Mouse (Mus musculus): ENCODE measurements around the gene Slit3. TPM values are rescaled to one million over a fixed set of nuclear protein-coding genes. Genes with fewer than 3 reads are reported as not detected.

Slit3 gene
- polyA plus RNA-seq, 1 experiment: 6.4 TPM

DNA sequence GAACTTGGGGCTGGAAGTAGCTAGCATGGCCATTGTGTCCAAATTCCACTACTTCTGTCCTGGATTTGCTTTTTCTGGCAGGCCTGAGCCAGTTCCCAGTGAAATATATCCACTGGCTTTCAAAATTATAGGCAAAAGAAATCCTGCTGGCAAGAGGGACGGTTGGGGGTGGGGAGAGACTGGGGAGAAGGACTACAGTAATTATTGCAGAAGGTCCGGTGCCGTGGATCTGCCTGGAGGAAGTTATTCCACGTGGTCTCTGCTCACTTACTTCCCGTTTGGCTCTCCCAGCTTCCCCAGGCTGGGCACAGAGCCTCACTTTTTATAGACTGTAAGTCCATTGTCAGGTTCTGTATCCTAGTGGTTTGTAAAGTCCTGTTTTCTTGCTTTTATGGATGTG is 176.3 kb downstream of the Slit3 start:
- no peak for TF ChIP-seq CTCF (IDR thresholded peaks at IDR 0.05; ENCODE audit: borderline replicate concordance, control insufficient read depth, extremely low read depth, insufficient read depth, low read length, poor library complexity)
- TF ChIP-seq POLR2A (IDR thresholded peaks at IDR 0.05; ENCODE audit: control insufficient read depth, extremely low read depth, insufficient read depth, low read length, poor library complexity): no peak
- no peak for DNase-seq
- no peaks in the 10 kb centered on the region for H3K27me3 ChIP-seq (ENCODE audit: control insufficient read depth, insufficient read depth, low read length)
- no peak overlapping the region for H3K27ac ChIP-seq (ENCODE audit: control insufficient read depth, insufficient read depth, low read length)
- H3K36me3 ChIP-seq (ENCODE audit: control insufficient read depth, insufficient read depth, low read length): no peaks in the 10 kb centered on the region
- 23% methylated on average over 5 of the region's 5 CpGs for WGBS
- H3K4me3 ChIP-seq (ENCODE audit: control insufficient read depth, insufficient read depth, low read length): no peak overlapping the region
- H3K4me1 ChIP-seq (replicated peaks; ENCODE audit: control insufficient read depth, insufficient read depth, low read length): no peaks in the 10 kb centered on the region

DNA sequence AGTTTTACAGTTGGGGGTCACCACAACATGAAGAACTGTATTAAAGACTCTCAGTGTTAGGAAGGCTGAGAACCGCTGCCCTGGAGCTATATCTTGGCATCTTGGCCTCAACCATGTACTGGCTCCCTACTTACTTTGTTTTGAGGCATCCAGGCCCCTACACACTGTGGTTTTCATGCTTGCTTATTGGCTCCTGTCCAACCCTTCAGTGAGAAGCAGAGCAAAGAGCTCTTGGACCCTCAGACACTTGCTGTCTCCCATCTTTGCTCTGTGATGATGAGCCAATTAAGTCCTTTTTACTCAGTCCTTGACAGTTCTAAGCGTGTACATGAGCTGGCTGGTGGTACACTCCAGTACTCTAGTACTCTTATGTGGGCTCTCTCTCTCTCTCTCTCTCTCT is 177.5 kb downstream of the Slit3 start:
- TF ChIP-seq POLR2A (IDR thresholded peaks at IDR 0.05; ENCODE audit: control insufficient read depth, extremely low read depth, insufficient read depth, low read length, poor library complexity) (no peak), CTCF (IDR thresholded peaks at IDR 0.05; ENCODE audit: borderline replicate concordance, control insufficient read depth, extremely low read depth, insufficient read depth, low read length, poor library complexity) (no peak)
- H3K4me1 ChIP-seq (replicated peaks; ENCODE audit: control insufficient read depth, insufficient read depth, low read length): no peaks in the 10 kb centered on the region
- no peak overlapping the region for H3K4me3 ChIP-seq (ENCODE audit: control insufficient read depth, insufficient read depth, low read length)
- no peaks in the 10 kb centered on the region for H3K27me3 ChIP-seq (ENCODE audit: control insufficient read depth, insufficient read depth, low read length)
- H3K36me3 ChIP-seq (ENCODE audit: control insufficient read depth, insufficient read depth, low read length): no peaks in the 10 kb centered on the region
- no peak for DNase-seq
- no peak overlapping the region for H3K27ac ChIP-seq (ENCODE audit: control insufficient read depth, insufficient read depth, low read length)
- 93% methylated on average over 2 of the region's 2 CpGs for WGBS

DNA sequence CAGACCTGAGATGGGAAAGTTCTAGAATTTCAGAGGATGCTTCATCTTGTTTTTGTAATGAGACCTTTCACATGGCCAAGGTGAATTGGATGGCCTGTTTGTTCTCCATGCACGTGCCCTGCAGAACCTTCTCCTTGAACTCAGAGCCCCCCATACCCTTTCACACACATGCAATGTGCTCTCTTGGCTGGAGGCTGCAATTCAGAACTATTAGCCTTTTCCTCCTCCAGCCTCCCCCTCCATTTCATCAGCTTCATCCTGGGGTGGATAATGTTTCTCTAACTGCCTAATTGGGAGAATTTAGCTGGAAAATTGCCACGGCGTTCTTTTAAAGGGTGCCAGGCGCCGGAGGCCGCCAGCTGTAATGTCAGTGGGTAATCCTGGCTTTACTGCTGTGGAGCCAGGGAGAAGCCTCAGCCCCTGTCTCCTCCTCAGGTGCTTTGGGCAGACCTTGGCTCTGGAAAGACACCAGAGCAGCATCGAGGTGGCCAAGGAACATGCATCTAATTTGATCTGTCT is 178.9 kb downstream of the Slit3 start:
- 94% methylated on average over 7 of the region's 7 CpGs for WGBS
- Histone ChIP-seq H3K4me3 (ENCODE audit: control insufficient read depth, insufficient read depth, low read length) (no peak overlapping the region), H3K4me1 (replicated peaks; ENCODE audit: control insufficient read depth, insufficient read depth, low read length) (no peaks in the 10 kb centered on the region; the same call in 1 of the 2 replicates), H3K27me3 (ENCODE audit: control insufficient read depth, insufficient read depth, low read length) (no peaks in the 10 kb centered on the region), H3K27ac (ENCODE audit: control insufficient read depth, insufficient read depth, low read length) (no peak overlapping the region), H3K36me3 (ENCODE audit: control insufficient read depth, insufficient read depth, low read length) (no peaks in the 10 kb centered on the region)
- TF ChIP-seq POLR2A (IDR thresholded peaks at IDR 0.05; ENCODE audit: control insufficient read depth, extremely low read depth, insufficient read depth, low read length, poor library complexity) (no peak), CTCF (IDR thresholded peaks at IDR 0.05; ENCODE audit: borderline replicate concordance, control insufficient read depth, extremely low read depth, insufficient read depth, low read length, poor library complexity) (no peak)
- no peak for DNase-seq

DNA sequence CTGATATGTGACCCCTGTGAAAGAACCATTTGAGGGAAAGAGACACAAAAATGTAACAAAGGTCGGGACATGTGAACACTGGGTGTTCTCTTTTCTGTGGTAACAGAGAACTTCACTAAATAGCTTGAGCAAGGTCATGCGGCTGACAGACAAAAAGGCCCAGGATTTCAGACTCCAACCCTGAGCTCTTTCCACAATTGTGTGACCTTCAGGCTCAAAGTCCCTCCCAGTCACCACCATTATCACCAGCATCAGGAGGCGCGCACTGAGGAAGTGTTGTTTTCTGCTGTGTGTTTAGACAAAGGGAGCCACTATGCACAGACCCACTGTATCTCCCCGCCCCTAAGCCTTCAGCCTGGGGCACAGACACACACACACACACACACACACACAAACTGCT is 181.2 kb downstream of the Slit3 start:
- 94% methylated on average over 5 of the region's 5 CpGs for WGBS
- TF ChIP-seq POLR2A (IDR thresholded peaks at IDR 0.05; ENCODE audit: control insufficient read depth, extremely low read depth, insufficient read depth, low read length, poor library complexity) (no peak), CTCF (IDR thresholded peaks at IDR 0.05; ENCODE audit: borderline replicate concordance, control insufficient read depth, extremely low read depth, insufficient read depth, low read length, poor library complexity) (no peak)

DNA sequence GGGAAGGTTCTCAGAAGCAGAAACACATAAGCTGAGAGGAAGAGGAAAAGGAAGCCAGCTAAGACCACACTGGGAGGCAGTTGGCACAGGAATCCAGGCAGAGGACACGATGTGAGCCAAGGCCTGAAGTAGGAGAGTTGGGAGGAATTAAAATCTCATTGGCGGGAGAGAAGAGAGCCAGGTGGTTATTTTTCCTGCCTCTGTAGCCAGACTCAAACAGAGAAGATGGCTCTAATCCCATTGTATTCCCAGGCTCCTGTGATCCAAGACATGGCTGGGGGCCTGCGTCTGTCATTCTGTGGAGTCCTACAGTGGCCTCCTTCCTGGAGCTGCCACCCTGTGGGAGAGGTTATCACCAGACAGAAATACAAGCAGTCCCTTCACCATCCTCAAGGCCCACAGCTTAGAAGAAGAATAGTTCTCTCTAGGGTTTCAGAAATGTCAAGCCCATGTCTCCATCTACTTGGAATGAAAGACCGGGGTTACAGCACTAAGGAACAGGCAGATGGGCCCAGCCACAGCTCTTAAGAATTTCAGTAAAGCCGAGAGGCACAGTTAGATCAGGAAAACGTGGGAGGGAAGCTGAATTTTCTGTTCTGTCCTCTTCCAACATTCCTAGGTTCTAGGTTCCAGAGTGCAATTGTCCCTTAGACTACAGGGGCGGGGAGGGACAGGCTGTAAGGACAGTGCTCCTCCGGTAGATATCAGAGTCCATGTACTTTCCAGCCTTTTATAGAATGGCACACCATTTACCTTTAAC is 183.4 kb downstream of the Slit3 start:
- Histone ChIP-seq H3K27ac (ENCODE audit: control insufficient read depth, insufficient read depth, low read length) (no peak overlapping the region), H3K27me3 (ENCODE audit: control insufficient read depth, insufficient read depth, low read length) (no peaks in the 10 kb centered on the region), H3K36me3 (ENCODE audit: control insufficient read depth, insufficient read depth, low read length) (no peaks in the 10 kb centered on the region), H3K4me1 (replicated peaks; ENCODE audit: control insufficient read depth, insufficient read depth, low read length) (peaks cover 6% of the 10 kb centered on the region), H3K4me3 (ENCODE audit: control insufficient read depth, insufficient read depth, low read length) (no peak overlapping the region)
- 79% methylated on average over 8 of the region's 8 CpGs for WGBS
- TF ChIP-seq CTCF (IDR thresholded peaks at IDR 0.05; ENCODE audit: borderline replicate concordance, control insufficient read depth, extremely low read depth, insufficient read depth, low read length, poor library complexity) (no peak), POLR2A (IDR thresholded peaks at IDR 0.05; ENCODE audit: control insufficient read depth, extremely low read depth, insufficient read depth, low read length, poor library complexity) (no peak)
- no peak for DNase-seq

More for the DNA sequence above, 181.2 kb downstream of the Slit3 start:
- Histone ChIP-seq H3K27ac (ENCODE audit: control insufficient read depth, insufficient read depth, low read length) (no peak overlapping the region), H3K4me3 (ENCODE audit: control insufficient read depth, insufficient read depth, low read length) (no peak overlapping the region), H3K36me3 (ENCODE audit: control insufficient read depth, insufficient read depth, low read length) (no peaks in the 10 kb centered on the region), H3K27me3 (ENCODE audit: control insufficient read depth, insufficient read depth, low read length) (no peaks in the 10 kb centered on the region), H3K4me1 (replicated peaks; ENCODE audit: control insufficient read depth, insufficient read depth, low read length) (peaks cover 6% of the 10 kb centered on the region)
- DNase-seq: no peak

DNA sequence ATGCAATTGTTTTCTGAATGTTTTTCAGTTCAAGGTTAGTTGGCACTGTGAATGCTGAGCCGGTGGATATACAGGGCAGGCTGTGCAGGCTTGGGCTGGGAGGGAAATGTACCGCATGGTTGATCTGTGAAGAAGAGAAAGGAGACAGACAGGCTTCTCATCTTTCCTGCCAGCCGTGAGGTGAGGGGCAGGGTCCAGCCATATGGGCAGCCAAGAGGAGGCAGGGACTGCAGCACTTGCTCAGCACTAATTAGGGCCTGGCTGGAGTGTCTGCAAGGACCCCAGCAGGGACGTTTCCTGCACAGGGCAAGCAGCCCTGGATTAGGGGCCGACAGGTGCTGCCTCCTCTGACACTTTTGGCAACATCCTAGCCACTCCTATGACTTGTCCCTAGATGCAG is 184.1 kb downstream of the Slit3 start:
- WGBS: 87% methylated on average over 5 of the region's 5 CpGs
- DNase-seq: no peak

More for the DNA sequence above, 184.1 kb downstream of the Slit3 start:
- Histone ChIP-seq H3K27me3 (ENCODE audit: control insufficient read depth, insufficient read depth, low read length) (no peaks in the 10 kb centered on the region), H3K4me1 (replicated peaks; ENCODE audit: control insufficient read depth, insufficient read depth, low read length) (peaks cover 6% of the 10 kb centered on the region), H3K27ac (ENCODE audit: control insufficient read depth, insufficient read depth, low read length) (no peak overlapping the region), H3K4me3 (ENCODE audit: control insufficient read depth, insufficient read depth, low read length) (no peak overlapping the region), H3K36me3 (ENCODE audit: control insufficient read depth, insufficient read depth, low read length) (no peaks in the 10 kb centered on the region)
- TF ChIP-seq CTCF (IDR thresholded peaks at IDR 0.05; ENCODE audit: borderline replicate concordance, control insufficient read depth, extremely low read depth, insufficient read depth, low read length, poor library complexity) (no peak), POLR2A (IDR thresholded peaks at IDR 0.05; ENCODE audit: control insufficient read depth, extremely low read depth, insufficient read depth, low read length, poor library complexity) (no peak)

Data from thymus, adult 2 months (tissue).